Mouse (Mus musculus): ENCODE measurements around the gene Susd3.

Gene Susd3

GRCm38 (mm10) chr13:49248467-49248862 is at the start of gene Susd3:
Gene Susd3, minus strand, starts transcription at chr13:49248706.
- DNase-seq (ENCODE audit: low read depth in 2 of 2, low spot score in 2 of 2), result no peak

GRCm38 (mm10) chr13:49296270-49296669 is 47.8 kb upstream of the Susd3 start:
- DNase-seq (ENCODE audit: low read depth in 2 of 2, low spot score in 2 of 2), result no peak

GRCm38 (mm10) chr13:49294108-49294507 is 45.6 kb upstream of the Susd3 start:
- no peak for DNase-seq (ENCODE audit: low read depth in 2 of 2, low spot score in 2 of 2)

- no peak for DNase-seq (ENCODE audit: low read depth in 2 of 2, low spot score in 2 of 2)
These were observed 43.4 kb upstream of the Susd3 start for GRCm38 (mm10) chr13:49291949-49292348.

GRCm38 (mm10) chr13:49291398-49291797 is 42.9 kb upstream of the Susd3 start:
- DNase-seq (ENCODE audit: low read depth in 2 of 2, low spot score in 2 of 2), result peak; percentile 66 to 71

GRCm38 (mm10) chr13:49287224-49287623 is 38.7 kb upstream of the Susd3 start:
- no peak for DNase-seq (ENCODE audit: low read depth in 2 of 2, low spot score in 2 of 2)

- no peak for DNase-seq (ENCODE audit: low read depth in 2 of 2, low spot score in 2 of 2)
These were observed 38.2 kb upstream of the Susd3 start for GRCm38 (mm10) chr13:49286750-49287149.

GRCm38 (mm10) chr13:49283686-49284085 is 35.2 kb upstream of the Susd3 start:
- DNase-seq (ENCODE audit: low read depth in 2 of 2, low spot score in 2 of 2), result no peak

- DNase-seq (ENCODE audit: low read depth in 2 of 2, low spot score in 2 of 2), result no peak
These were observed 33.7 kb upstream of the Susd3 start for GRCm38 (mm10) chr13:49282168-49282567.

GRCm38 (mm10) chr13:49271831-49272765 is 23.6 kb upstream of the Susd3 start:
- no peak for DNase-seq (ENCODE audit: low read depth in 2 of 2, low spot score in 2 of 2)

GRCm38 (mm10) chr13:49270500-49270899 is 22.0 kb upstream of the Susd3 start:
- DNase-seq (ENCODE audit: low read depth in 2 of 2, low spot score in 2 of 2), result no peak

GRCm38 (mm10) chr13:49267645-49268044 is 19.1 kb upstream of the Susd3 start:
- no peak for DNase-seq (ENCODE audit: low read depth in 2 of 2, low spot score in 2 of 2)

- no peak for DNase-seq (ENCODE audit: low read depth in 2 of 2, low spot score in 2 of 2)
These were observed 11.7 kb upstream of the Susd3 start for GRCm38 (mm10) chr13:49260036-49260722.

- no peak for DNase-seq (ENCODE audit: low read depth in 2 of 2, low spot score in 2 of 2)
These were observed 9.4 kb upstream of the Susd3 start for GRCm38 (mm10) chr13:49257819-49258313.

- DNase-seq (ENCODE audit: low read depth in 2 of 2, low spot score in 2 of 2), result no peak
These were observed 4.2 kb upstream of the Susd3 start for GRCm38 (mm10) chr13:49252746-49253145.

GRCm38 (mm10) chr13:49252113-49252512 is 3.6 kb upstream of the Susd3 start:
- no peak for DNase-seq (ENCODE audit: low read depth in 2 of 2, low spot score in 2 of 2)

GRCm38 (mm10) chr13:49250716-49251517 is 2.4 kb upstream of the Susd3 start:
- DNase-seq (ENCODE audit: low read depth in 2 of 2, low spot score in 2 of 2), result no peak

GRCm38 (mm10) chr13:49249634-49250033 is 1.1 kb upstream of the Susd3 start:
- no peak for DNase-seq (ENCODE audit: low read depth in 2 of 2, low spot score in 2 of 2)

- DNase-seq (ENCODE audit: low read depth in 2 of 2, low spot score in 2 of 2), result no peak
These were observed 417 bp upstream of the Susd3 start for GRCm38 (mm10) chr13:49248923-49249322.

- DNase-seq (ENCODE audit: low read depth in 2 of 2, low spot score in 2 of 2), result peak; percentile 41 to 57
These were observed 603 bp downstream of the Susd3 start for GRCm38 (mm10) chr13:49247740-49248466.

All from CD8-positive naive resting alpha-beta T cell, adult 2 months (primary cell).